Mouse (Mus musculus) embryonic facial prominence, embryonic 11.5 days (tissue): ENCODE data around the gene Card9. TPM values are rescaled to one million over a fixed set of nuclear protein-coding genes. Genes with fewer than 3 reads are reported as not detected.

ENCODE experiments used
- ATAC-seq: fragments of 200-750 bp; cut with Nextera tagmentation; replicated peaks from 2 replicates; pipeline ENCODE4 v1.8.0; 2017; ENCODE audit warnings: low read depth; ENCODE audit not compliant: insufficient number of reproducible peaks, low FRiP score, low TSS enrichment
- DNase-seq: peaks from one replicate; pipeline ENCODE4 v3.0.0-alpha.2; 2015; ENCODE audit warnings: low spot score
- H3K27ac ChIP-seq: fragments of 300-500 bp; sonication (generic); replicated peaks from 2 replicates; pipeline ENCODE4 v1.5.1; 2014; ENCODE audit warnings: mild to moderate bottlenecking, low read depth, low read length, control low read depth
- H3K27me3 ChIP-seq: fragments of 300-500 bp; sonication (generic); 2 replicates; pipeline ENCODE4 v1.6.1; 2014; ENCODE audit warnings: mild to moderate bottlenecking, low read length, moderate library complexity, mixed read lengths; ENCODE audit not compliant: control insufficient read depth, insufficient read depth
- H3K36me3 ChIP-seq: fragments of 300-500 bp; sonication (generic); replicated peaks from 2 replicates; pipeline ENCODE4 v1.6.1; 2014; ENCODE audit warnings: low read depth, mild to moderate bottlenecking, low read length, moderate library complexity, mixed read lengths; ENCODE audit not compliant: control insufficient read depth, insufficient read depth
- H3K4me1 ChIP-seq: fragments of 300-500 bp; sonication (generic); 2 replicates; pipeline ENCODE4 v1.6.1; 2014; ENCODE audit warnings: low read length, mixed read lengths; ENCODE audit not compliant: control insufficient read depth, insufficient read depth
- H3K4me2 ChIP-seq: fragments of 300-500 bp; sonication (generic); 2 replicates; pipeline ENCODE4 v1.6.1; 2014; ENCODE audit warnings: low read depth, mild to moderate bottlenecking, control low read depth, low read length, moderate library complexity
- H3K4me3 ChIP-seq: fragments of 300-500 bp; sonication (generic); 2 replicates; pipeline ENCODE4 v1.5.1; 2014; ENCODE audit warnings: low read depth, low read length, control low read depth
- H3K9ac ChIP-seq: fragments of 300-500 bp; sonication (generic); replicated peaks from 2 replicates; pipeline ENCODE4 v1.6.1; 2014; ENCODE audit warnings: mild to moderate bottlenecking, control low read depth, low read length
- H3K9me3 ChIP-seq: fragments of 300-500 bp; sonication (generic); replicated peaks from 2 replicates; pipeline ENCODE4 v1.6.1; 2016; ENCODE audit warnings: mild to moderate bottlenecking, low read length, inconsistent platforms, mixed read lengths; ENCODE audit not compliant: control insufficient read depth
- WGBS: fragments of 180-500 bp; shearing (Covaris S2); extraction: QIAGEN DNeasy Blood & Tissue Kit; methylation state at CpG from one replicate; pipeline ENCODE4 v1.1.7; 2014; 5-methylcytosine and 5-hydroxymethylcytosine counted together
- polyA plus RNA-seq: library from polyadenylated mRNA; unstranded; fragments of >200 nt; fragmentation: Nextera tagmentation; extraction: Ambion mirVana; gene quantifications from 2 replicates; pipeline ENCODE4 v1.2.1, GENCODE M21; 2014

Card9 gene
- polyA plus RNA-seq, 1 experiment from 2014 or later: 0.41 TPM

GRCm38 (mm10) chr2:26380131-26380771 is 19.5 kb upstream of the Card9 start, which contains the start of gene Snapc4:
Gene Snapc4 (minus strand): TSS chr2:26380653.
- Histone ChIP-seq H3K9ac (peak within 1 kb of the TSS; percentile 77), H3K36me3 (peaks cover 8% of the 10 kb centered on the region), H3K4me3 (peak within 1 kb of the TSS; percentile 79), H3K9me3 (no peaks in the 10 kb centered on the region), H3K27ac (0 out of 2 replicates have a peak within 1 kb of the TSS, but pooled peaks have one; percentile 29), H3K27me3 (no peaks in the 10 kb centered on the region), H3K4me2 (peak within 1 kb of the TSS; percentile 81), H3K4me1 (no peaks in the 10 kb centered on the region)
- peak; percentile 94 for ATAC-seq
- peak; percentile 93 for DNase-seq
- WGBS: under 1% methylated on average over 38 of the region's 38 CpGs

GRCm38 (mm10) chr2:26372396-26372795 is 11.7 kb upstream of the Card9 start:
- Histone ChIP-seq H3K4me1 (no peaks in the 10 kb centered on the region), H3K27me3 (no peaks in the 10 kb centered on the region), H3K4me3 (no peak overlapping the region), H3K27ac (no peak overlapping the region), H3K9ac (no peak overlapping the region), H3K36me3 (peaks cover 10% of the 10 kb centered on the region), H3K4me2 (no peak overlapping the region), H3K9me3 (no peaks in the 10 kb centered on the region)
- no peak for DNase-seq
- no peak for ATAC-seq
- WGBS: 93% methylated on average over 8 of the region's 8 CpGs

- no peak for ATAC-seq
- Histone ChIP-seq H3K27ac (no peak overlapping the region), H3K27me3 (no peaks in the 10 kb centered on the region), H3K36me3 (peaks cover 16% of the 10 kb centered on the region), H3K4me2 (no peak overlapping the region), H3K9me3 (no peaks in the 10 kb centered on the region), H3K9ac (no peak overlapping the region), H3K4me3 (no peak overlapping the region), H3K4me1 (no peaks in the 10 kb centered on the region)
- 71% methylated on average over 1 of the region's 1 CpGs for WGBS
- DNase-seq: no peak
Observed at GRCm38 (mm10) chr2:26368572-26368971, 7.9 kb upstream of the Card9 start.

GRCm38 (mm10) chr2:26367911-26368310 is 7.2 kb upstream of the Card9 start:
- peaks cover 16% of the 10 kb centered on the region for H3K36me3 ChIP-seq

GRCm38 (mm10) chr2:26364738-26365465 is 4.2 kb upstream of the Card9 start:
- Histone ChIP-seq H3K4me1 (no peaks in the 10 kb centered on the region), H3K27ac (no peak overlapping the region), H3K27me3 (no peaks in the 10 kb centered on the region), H3K9ac (no peak overlapping the region), H3K36me3 (peaks cover 10% of the 10 kb centered on the region), H3K4me3 (no peak overlapping the region), H3K4me2 (no peak overlapping the region), H3K9me3 (no peaks in the 10 kb centered on the region)
- WGBS: 85% methylated on average over 10 of the region's 10 CpGs
- ATAC-seq (no peak), DNase-seq (no peak)

More at GRCm38 (mm10) chr2:26367911-26368310, 7.2 kb upstream of the Card9 start:
- H3K4me1 ChIP-seq: no peaks in the 10 kb centered on the region
- no peak overlapping the region for H3K9ac ChIP-seq
- no peak overlapping the region for H3K4me2 ChIP-seq
- ATAC-seq: no peak
- 90% methylated on average over 6 of the region's 6 CpGs for WGBS
- no peak overlapping the region for H3K27ac ChIP-seq
- no peak for DNase-seq
- H3K9me3 ChIP-seq: no peaks in the 10 kb centered on the region
- H3K27me3 ChIP-seq: no peaks in the 10 kb centered on the region
- no peak overlapping the region for H3K4me3 ChIP-seq

GRCm38 (mm10) chr2:26363481-26363880 is 2.8 kb upstream of the Card9 start:
- Histone ChIP-seq H3K27me3 (no peaks in the 10 kb centered on the region), H3K4me3 (no peak overlapping the region), H3K36me3 (peaks cover 8% of the 10 kb centered on the region), H3K9ac (no peak overlapping the region), H3K4me1 (no peaks in the 10 kb centered on the region), H3K9me3 (no peaks in the 10 kb centered on the region), H3K27ac (no peak overlapping the region), H3K4me2 (no peak overlapping the region)
- whole genome bisulfite sequencing: 79% methylated on average over 5 of the region's 5 CpGs
- no peak for ATAC-seq
- no peak for DNase-seq

GRCm38 (mm10) chr2:26362991-26363390 is 2.3 kb upstream of the Card9 start:
- no peaks in the 10 kb centered on the region for H3K27me3 ChIP-seq
- 78% methylated on average over 5 of the region's 5 CpGs for WGBS

GRCm38 (mm10) chr2:26359983-26360382 is 735 bp downstream of the Card9 start:
- no peak overlapping the region for H3K4me2 ChIP-seq
- no peaks in the 10 kb centered on the region for H3K27me3 ChIP-seq
- DNase-seq (no peak), ATAC-seq (no peak)
- no peaks in the 10 kb centered on the region for H3K4me1 ChIP-seq
- WGBS: 81% methylated on average over 6 of the region's 6 CpGs
- H3K4me3 ChIP-seq: no peak overlapping the region
- no peak overlapping the region for H3K9ac ChIP-seq
- no peaks in the 10 kb centered on the region; the same call in none of the 2 replicates for H3K36me3 ChIP-seq
- H3K27ac ChIP-seq: no peak overlapping the region
- no peaks in the 10 kb centered on the region for H3K9me3 ChIP-seq

More at GRCm38 (mm10) chr2:26362991-26363390, 2.3 kb upstream of the Card9 start:
- no peak for ATAC-seq
- Histone ChIP-seq H3K9me3 (no peaks in the 10 kb centered on the region), H3K4me2 (no peak overlapping the region), H3K4me1 (no peaks in the 10 kb centered on the region), H3K27ac (no peak overlapping the region), H3K9ac (no peak overlapping the region), H3K36me3 (peaks cover 7% of the 10 kb centered on the region), H3K4me3 (no peak overlapping the region)
- DNase-seq: no peak
